Mouse (Mus musculus): ENCODE measurements around the gene Cdk9.

DNA sequence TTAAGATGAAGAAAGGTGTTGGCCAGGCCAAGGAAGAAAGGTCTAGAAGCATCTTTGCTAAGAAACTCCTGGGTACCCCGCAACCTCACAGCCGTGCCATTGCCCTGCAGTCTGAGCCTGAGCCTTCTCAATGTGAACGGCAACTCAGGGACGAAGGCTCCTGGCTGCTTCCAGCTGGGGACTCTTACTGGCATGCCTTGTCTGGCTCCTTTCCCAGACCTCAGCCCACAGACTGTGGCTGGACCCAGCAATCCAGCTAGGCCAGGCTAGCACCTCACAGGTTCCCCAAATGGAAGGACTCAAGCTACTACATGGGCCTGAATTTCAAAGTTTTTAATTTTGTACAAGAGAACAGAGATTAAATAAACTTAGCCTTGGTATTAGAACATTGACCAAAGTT lies 49.0 kb upstream of the Cdk9 start:
- TF ChIP-seq CTCF (IDR thresholded peaks at IDR 0.05; ENCODE audit: low read depth, low read length) (no peak), TAL1 (conservative IDR thresholded peaks at IDR 0.05; ENCODE audit: low read depth, low read length) (no peak), POLR2AphosphoS5 (IDR thresholded peaks at IDR 0.05; ENCODE audit: insufficient replicate concordance, low read depth, low read length) (no peak), GATA2 (IDR thresholded peaks at IDR 0.05; ENCODE audit: borderline replicate concordance, low read depth, low read length) (no peak)

Measured in G1E (cell line).